Mouse (Mus musculus) olfactory bulb, adult 2 months (tissue): ENCODE data around the gene Fmr1nb. TPM values are rescaled to one million over a fixed set of nuclear protein-coding genes. Genes with fewer than 3 reads are reported as not detected.
"Not testable (repeated sequence)": the region's sequence is repeated elsewhere in the genome, so short reads cannot be mapped to it uniquely, and the experiment has no call there.

Source experiments
- H3K27ac ChIP-seq: fragments of 200-500 bp; 2 replicates; pipeline ENCODE4 v1.5.1; 2012; ENCODE audit warnings: low read depth, low read length; ENCODE audit not compliant: insufficient read depth
- H3K4me1 ChIP-seq: fragments of 200-500 bp; 2 replicates; pipeline ENCODE4 v1.6.1; 2012; ENCODE audit warnings: low read length; ENCODE audit not compliant: control insufficient read depth, insufficient read depth
- H3K4me3 ChIP-seq: fragments of 200-500 bp; 2 replicates; pipeline ENCODE4 v1.5.1; 2012; ENCODE audit warnings: mild to moderate bottlenecking, low read depth, low read length, moderate library complexity; ENCODE audit not compliant: insufficient read depth
- CTCF ChIP-seq: fragments of 200-500 bp; IDR thresholded peaks from 2 replicates; pipeline ENCODE4 v1.5.1; 2012; ENCODE audit warnings: low read depth, mild to moderate bottlenecking, low read length, moderate library complexity; ENCODE audit not compliant: insufficient read depth
- POLR2A ChIP-seq: fragments of 200-500 bp; IDR thresholded peaks from 2 replicates; pipeline ENCODE4 v1.6.1; 2012; ENCODE audit warnings: mild to moderate bottlenecking, low read depth, low read length, moderate library complexity; ENCODE audit not compliant: insufficient read depth
- WGBS: fragments of 180-500 bp; shearing (Covaris S2); methylation state at CpG from one replicate; pipeline ENCODE4 v1.1.7; 2018; 5-methylcytosine and 5-hydroxymethylcytosine counted together
- polyA plus RNA-seq: library from polyadenylated mRNA; stranded (reverse); fragments of >200 nt; gene quantifications from 2 replicates; pipeline ENCODE4 v1.2.4, GENCODE M21; 2012; ENCODE audit warnings: low replicate concordance; ENCODE audit not compliant: missing spikeins, insufficient read depth, insufficient read length

Gene Fmr1nb
- not detected in 2 replicates for polyA plus RNA-seq

DNA sequence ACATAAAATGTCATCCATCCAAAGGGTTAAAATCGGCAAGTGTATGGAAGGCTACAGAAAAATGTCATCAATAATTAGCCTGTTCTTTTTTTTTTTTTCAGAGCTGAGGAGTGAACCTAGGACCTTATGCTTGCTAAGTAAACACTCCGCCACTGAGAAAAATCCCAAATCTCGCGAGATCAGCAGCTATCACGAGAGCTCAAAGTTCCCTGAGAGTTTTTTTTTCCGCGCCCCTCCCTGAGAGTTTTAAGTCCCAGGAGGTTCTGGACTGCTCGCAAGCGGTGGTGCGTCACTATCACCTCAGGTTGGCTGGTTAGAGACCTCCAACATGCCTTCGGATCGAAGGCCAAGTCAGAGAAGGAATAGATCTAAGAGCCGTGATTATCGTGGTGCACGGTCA is at the start of gene Fmr1nb:
TSS of gene Fmr1nb (plus strand) at position 234 of the 400 bp plus-strand sequence.
- WGBS = 86% methylated on average over 15 of the region's 15 CpGs
- no peaks in the 10 kb centered on the region for H3K4me1 ChIP-seq

DNA sequence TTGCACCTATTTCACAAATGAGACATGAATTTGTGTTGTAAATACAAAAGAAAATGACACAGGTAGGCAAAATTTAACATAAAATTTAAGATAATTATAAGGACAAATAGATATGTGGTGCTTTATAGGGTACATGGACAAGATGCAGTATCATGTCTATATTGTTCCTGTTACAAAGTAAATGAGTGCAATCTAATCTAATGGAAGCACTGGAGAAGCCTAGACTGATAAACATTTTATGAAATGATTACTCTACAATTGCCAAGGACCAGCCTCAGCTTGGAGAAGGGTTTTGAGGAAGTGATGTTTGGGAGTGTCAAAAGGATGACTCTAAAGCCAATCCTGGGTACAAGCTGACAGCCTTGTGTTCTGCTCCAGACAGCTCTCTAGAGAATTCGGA is 24.7 kb upstream of the Fmr1nb start:
- Histone ChIP-seq H3K27ac (no peak overlapping the region), H3K4me3 (no peak overlapping the region), H3K4me1 (no peaks in the 10 kb centered on the region)
- 50% methylated on average over 1 of the region's 1 CpGs for WGBS
- no peak for TF ChIP-seq POLR2A
- no peak for TF ChIP-seq CTCF

More for the DNA sequence above, at the start of gene Fmr1nb:
- no peak for TF ChIP-seq POLR2A
- TF ChIP-seq CTCF = no peak
- no peak within 1 kb of the TSS for H3K27ac ChIP-seq
- H3K4me3 ChIP-seq = no peak within 1 kb of the TSS

DNA sequence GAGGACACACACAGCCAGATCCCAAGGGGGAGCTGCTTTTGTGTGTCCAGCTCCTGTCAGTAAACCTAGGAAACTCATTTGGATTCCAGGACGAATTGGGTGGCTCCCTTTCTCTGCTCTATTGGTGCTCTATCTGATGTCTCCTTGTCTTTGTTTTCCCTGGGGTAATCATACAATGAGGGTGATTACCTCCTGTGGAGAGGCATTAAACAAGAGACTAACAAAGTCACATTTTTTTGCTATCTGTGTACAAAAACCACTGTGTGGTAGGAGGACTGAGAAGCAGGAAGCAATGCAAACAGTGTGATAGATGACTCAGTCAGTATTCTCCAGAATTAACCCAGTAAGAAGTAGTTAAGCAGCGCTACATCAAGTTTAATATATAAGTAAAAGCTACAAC is 21.6 kb upstream of the Fmr1nb start:
- H3K4me1 ChIP-seq = no peaks in the 10 kb centered on the region
- WGBS = 42% methylated on average over 2 of the region's 2 CpGs
- no peak for TF ChIP-seq CTCF
- no peak overlapping the region for H3K4me3 ChIP-seq
- no peak overlapping the region for H3K27ac ChIP-seq

DNA sequence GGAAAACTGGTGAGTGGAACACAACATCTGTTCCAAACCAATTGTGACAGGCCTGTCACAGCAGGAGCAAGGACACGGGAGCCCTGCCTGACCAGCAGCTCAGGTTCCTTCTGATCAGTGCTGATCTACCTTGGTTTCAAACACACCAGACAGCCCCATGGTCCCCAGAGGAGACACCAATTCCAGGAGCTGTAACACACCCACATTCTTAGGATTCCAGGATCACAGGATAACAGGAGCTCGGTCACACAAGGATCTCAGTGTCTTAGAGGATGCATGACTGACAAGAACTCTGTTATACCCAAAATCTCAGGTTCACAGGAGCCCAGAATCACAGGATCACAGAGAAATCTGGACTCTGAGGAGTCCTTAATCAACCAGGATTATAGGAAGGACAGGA is 58.8 kb downstream of the Fmr1nb start:
- WGBS = 77% methylated on average over 2 of the region's 2 CpGs
- not testable (repeated sequence) for H3K27ac ChIP-seq, H3K4me3 ChIP-seq, H3K4me1 ChIP-seq

DNA sequence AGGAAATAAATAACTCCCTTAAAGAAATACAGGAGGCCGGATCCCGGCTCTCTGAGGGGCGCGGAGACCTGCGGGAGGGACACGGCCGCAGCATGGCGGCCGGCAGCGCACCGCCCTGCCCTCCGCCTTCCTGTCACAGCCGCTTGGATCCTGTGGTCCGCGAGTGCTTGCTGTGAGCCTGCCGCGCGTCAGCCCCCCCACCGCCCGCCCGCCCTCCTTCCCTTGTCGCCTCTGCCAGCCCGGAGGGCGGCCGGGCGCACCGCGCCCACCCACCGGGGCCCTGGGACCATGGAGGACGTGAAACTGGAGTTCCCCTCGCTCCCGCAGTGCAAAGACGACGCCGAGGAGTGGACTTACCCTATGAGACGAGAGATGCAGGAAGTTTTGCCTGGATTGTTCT is 59.4 kb downstream of the Fmr1nb start, which contains the start of gene Gm14698:
TSS of gene Gm14698 (plus strand) at position 35 of the 400 bp plus-strand sequence.
- H3K4me3 ChIP-seq = peak within 1 kb of the TSS; percentile 13; the same call in 1 of the 2 replicates
- 18% methylated on average over 25 of the region's 36 CpGs for WGBS
- H3K4me1 ChIP-seq, H3K27ac ChIP-seq: not testable (repeated sequence)

DNA sequence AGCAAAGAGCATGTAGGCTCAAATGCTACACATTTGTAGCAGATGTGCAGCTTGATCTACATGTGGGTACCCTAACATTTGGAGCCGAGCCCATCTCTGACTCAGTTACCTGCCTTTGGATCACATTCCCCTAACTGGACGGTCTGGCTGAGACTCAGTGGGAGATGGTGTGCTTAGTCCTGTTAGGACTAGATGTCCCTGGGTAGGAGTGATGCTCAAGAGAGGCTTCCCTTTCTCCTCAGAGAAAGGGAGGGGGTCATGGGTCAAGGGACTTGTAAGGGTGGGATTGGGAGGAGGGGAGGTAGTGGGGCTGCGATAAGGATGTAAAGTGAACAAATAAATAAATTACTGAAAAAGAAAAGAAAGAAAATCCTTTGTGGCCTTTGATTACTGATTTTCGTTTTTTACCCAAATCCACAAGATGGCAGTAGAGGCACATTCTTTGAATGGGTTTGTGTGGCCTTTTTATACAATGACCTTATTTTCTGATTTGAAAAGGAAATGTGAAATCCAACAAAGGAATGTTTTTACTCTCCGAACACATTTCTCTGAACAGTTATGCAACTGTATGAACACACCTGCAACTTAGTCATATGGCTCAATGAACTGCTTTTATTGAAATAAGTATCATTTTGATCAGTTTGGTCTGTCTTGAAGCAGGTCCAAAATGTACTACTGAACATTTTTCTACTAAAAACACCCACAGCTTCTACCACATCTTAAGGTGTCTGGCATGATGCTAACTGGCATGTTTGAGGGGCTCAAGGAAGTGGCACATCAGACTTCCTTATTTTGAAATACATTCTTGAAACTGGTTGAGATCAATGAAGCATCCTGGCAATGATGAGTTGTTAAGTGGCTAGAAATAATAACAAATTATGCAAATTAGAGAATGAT is 78.2 kb downstream of the Fmr1nb start:
- Histone ChIP-seq H3K27ac (no peak overlapping the region), H3K4me1 (no peaks in the 10 kb centered on the region), H3K4me3 (no peak overlapping the region)
- 25% methylated on average over 5 of the region's 5 CpGs for WGBS
- no peak for TF ChIP-seq POLR2A
- no peak for TF ChIP-seq CTCF

Other genes with a start within 250 kb of the Fmr1nb start
- gene Fmr1, start 83.3 kb upstream of the Fmr1nb start, polyA plus RNA-seq = 112 TPM in 1 of 2 replicates, not detected in the other
- gene Gm14698, start 59.3 kb downstream of the Fmr1nb start, polyA plus RNA-seq = not detected in 2 replicates
- not detected in 2 replicates for gene Gm6812, start 131.2 kb downstream of the Fmr1nb start, polyA plus RNA-seq